Mouse (Mus musculus) forebrain, postnatal 0 days (tissue): ENCODE data around the gene Tulp1. TPM values are rescaled to one million over a fixed set of nuclear protein-coding genes. Genes with fewer than 3 reads are reported as not detected.

Experiments
- ATAC-seq: fragments of 200-750 bp; cut with Nextera tagmentation; 2 replicates; pipeline ENCODE4 v1.8.0; 2017; ENCODE audit warnings: mild to moderate bottlenecking, moderate library complexity
- DNase-seq: peaks from one replicate; pipeline ENCODE4 v3.0.0-alpha.2; 2015
- H3K27ac ChIP-seq: fragments of 300-500 bp; sonication (generic); 2 replicates; pipeline ENCODE4 v1.5.1; 2014; ENCODE audit warnings: low read depth, mild to moderate bottlenecking, antibody characterized with exemption, low read length, moderate library complexity, mixed read lengths
- H3K27me3 ChIP-seq: fragments of 300-500 bp; sonication (generic); 2 replicates; pipeline ENCODE4 v1.6.1; 2014; ENCODE audit warnings: mild to moderate bottlenecking, low read length, mixed read lengths; ENCODE audit not compliant: insufficient read depth
- H3K36me3 ChIP-seq: fragments of 300-500 bp; sonication (generic); 2 replicates; pipeline ENCODE4 v1.6.1; 2014; ENCODE audit warnings: mild to moderate bottlenecking, moderate library complexity; ENCODE audit not compliant: insufficient read depth
- H3K4me1 ChIP-seq: fragments of 300-500 bp; sonication (generic); 2 replicates; pipeline ENCODE4 v1.6.1; 2014; ENCODE audit warnings: antibody characterized with exemption; ENCODE audit not compliant: insufficient read depth
- H3K4me2 ChIP-seq: fragments of 300-500 bp; sonication (generic); 2 replicates; pipeline ENCODE4 v1.6.1; 2014; ENCODE audit warnings: low read depth, mild to moderate bottlenecking, moderate library complexity
- H3K4me3 ChIP-seq: fragments of 300-500 bp; sonication (generic); 2 replicates; pipeline ENCODE4 v1.5.1; 2014; ENCODE audit warnings: low read depth, low read length, mixed read lengths
- H3K9ac ChIP-seq: fragments of 300-500 bp; sonication (generic); 2 replicates; pipeline ENCODE4 v1.6.1; 2014; ENCODE audit warnings: mild to moderate bottlenecking
- H3K9me3 ChIP-seq: fragments of 300-500 bp; sonication (generic); 2 replicates; pipeline ENCODE4 v1.6.1; 2016; ENCODE audit warnings: low read length
- CTCF ChIP-seq: sonication (generic); IDR thresholded peaks from 2 replicates; pipeline ENCODE4 v1.5.1; 2016; ENCODE audit warnings: antibody characterized with exemption, control low read depth, low read depth
- WGBS: fragments of 180-500 bp; shearing (Covaris S2); extraction: QIAGEN DNeasy Blood & Tissue Kit; methylation state at CpG from one replicate; pipeline ENCODE4 v1.1.7; 2014; 5-methylcytosine and 5-hydroxymethylcytosine counted together
- polyA plus RNA-seq: library from polyadenylated mRNA; unstranded; fragments of >200 nt; fragmentation: Nextera tagmentation; extraction: Ambion mirVana; gene quantifications from 2 replicates; pipeline ENCODE4 v1.2.1, GENCODE M21; 2015
- total RNA-seq: library from RNA; depleted of rRNA; stranded (reverse); fragments of >200 nt; gene quantifications from 2 replicates; pipeline ENCODE4 v1.2.3, GENCODE M21; 2014

Tulp1 gene
- total and polyA plus RNA-seq, 2 experiments from 2014 or later = 1.5 to 1.8 TPM

DNA sequence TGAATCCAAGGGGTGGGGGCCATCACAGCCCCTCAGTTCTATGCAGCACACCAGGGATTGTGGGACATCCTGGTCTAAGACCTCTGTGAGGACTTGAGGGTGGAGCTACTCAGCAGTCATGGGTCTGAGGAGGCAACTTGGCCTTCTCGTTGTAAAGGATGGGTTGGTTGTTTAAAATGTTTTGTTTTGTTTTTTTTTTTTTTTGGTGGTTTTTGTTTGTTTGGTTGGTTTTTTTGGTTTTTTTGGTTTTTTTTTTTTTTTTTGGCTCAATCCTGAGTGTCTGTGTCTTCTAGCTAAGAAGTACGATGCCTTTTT lies 34.8 kb downstream of the Tulp1 start:
- H3K27ac ChIP-seq = no peak overlapping the region
- peak overlapping the region; percentile 79 for H3K4me2 ChIP-seq
- ATAC-seq = no peak
- H3K4me3 ChIP-seq = no peak overlapping the region
- DNase-seq = no peak
- H3K27me3 ChIP-seq = no peaks in the 10 kb centered on the region
- H3K4me1 ChIP-seq = peaks cover 14% of the 10 kb centered on the region
- no peaks in the 10 kb centered on the region for H3K9me3 ChIP-seq
- H3K36me3 ChIP-seq = peaks cover 18% of the 10 kb centered on the region
- 0 out of 2 replicates have a peak overlapping the region, but pooled peaks have one; percentile 93 for H3K9ac ChIP-seq
- TF ChIP-seq CTCF = no peak
- 27% methylated on average over 2 of the region's 2 CpGs for WGBS

- 9% methylated on average over 4 of the region's 4 CpGs for WGBS
Measured at GRCm38 (mm10) chr17:28329503-28330231, 35.4 kb downstream of the Tulp1 start.

GRCm38 (mm10) chr17:28328946-28329345 lies 36.1 kb downstream of the Tulp1 start:
- no peak for TF ChIP-seq CTCF
- no peaks in the 10 kb centered on the region for H3K27me3 ChIP-seq
- no peaks in the 10 kb centered on the region for H3K9me3 ChIP-seq
- peaks cover 18% of the 10 kb centered on the region for H3K36me3 ChIP-seq
- H3K27ac ChIP-seq = peak overlapping the region; percentile 95
- H3K4me2 ChIP-seq = peak overlapping the region; percentile 79
- H3K4me3 ChIP-seq = peak overlapping the region; percentile 59
- ATAC-seq = no peak
- no peak for DNase-seq
- peaks cover 14% of the 10 kb centered on the region for H3K4me1 ChIP-seq
- WGBS = 1% methylated on average over 25 of the region's 25 CpGs
- H3K9ac ChIP-seq = peak overlapping the region; percentile 93

More at GRCm38 (mm10) chr17:28329503-28330231, 35.4 kb downstream of the Tulp1 start:
- H3K9ac ChIP-seq = peak overlapping the region; percentile 93
- H3K4me3 ChIP-seq = peak overlapping the region; percentile 59
- peak overlapping the region; percentile 95 for H3K27ac ChIP-seq
- peaks cover 14% of the 10 kb centered on the region for H3K4me1 ChIP-seq
- peaks cover 18% of the 10 kb centered on the region for H3K36me3 ChIP-seq
- TF ChIP-seq CTCF = no peak
- H3K4me2 ChIP-seq = peak overlapping the region; percentile 79
- no peak for ATAC-seq
- DNase-seq = no peak
- H3K9me3 ChIP-seq = no peaks in the 10 kb centered on the region
- H3K27me3 ChIP-seq = no peaks in the 10 kb centered on the region

DNA sequence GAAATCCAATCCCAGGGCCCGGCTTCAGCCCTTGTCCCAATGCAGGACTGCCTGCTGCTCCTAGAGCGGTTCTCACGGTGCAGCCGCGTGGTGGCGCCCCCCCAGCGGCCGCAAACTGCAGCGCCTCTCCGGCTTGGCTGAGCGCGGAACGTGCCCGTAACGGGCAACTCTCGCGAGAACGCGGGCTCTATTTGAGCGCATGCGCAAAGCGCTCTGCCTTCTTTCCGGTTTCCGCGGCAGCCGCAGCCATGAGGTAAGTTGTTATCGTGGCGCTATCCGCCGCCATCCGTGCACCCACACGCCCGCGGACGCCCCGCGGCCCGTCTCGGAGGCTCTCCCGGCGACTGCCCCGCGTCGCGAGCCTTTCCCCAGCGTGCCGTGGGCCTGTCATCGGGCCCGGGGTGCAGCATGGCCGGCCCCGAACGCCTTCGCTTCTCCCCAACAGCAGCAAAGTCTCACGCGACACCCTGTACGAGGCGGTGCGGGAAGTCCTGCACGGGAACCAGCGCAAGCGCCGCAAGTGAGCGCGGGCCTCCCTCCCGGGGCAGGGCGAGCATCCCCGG lies 36.6 kb downstream of the Tulp1 start, which contains the start of gene Rpl10a:
Gene Rpl10a (plus strand): TSS at position 106 of the 563 bp plus-strand sequence.
- DNase-seq (peak; percentile 99), ATAC-seq (peak; percentile 95)
- Histone ChIP-seq H3K27ac (peak within 1 kb of the TSS; percentile 95), H3K4me1 (peaks cover 14% of the 10 kb centered on the region), H3K9me3 (no peaks in the 10 kb centered on the region), H3K4me2 (peak within 1 kb of the TSS; percentile 79), H3K27me3 (no peaks in the 10 kb centered on the region), H3K36me3 (peaks cover 18% of the 10 kb centered on the region), H3K9ac (peak within 1 kb of the TSS; percentile 93), H3K4me3 (peak within 1 kb of the TSS; percentile 59)
- 3% methylated on average over 67 of the region's 67 CpGs for whole genome bisulfite sequencing
- TF ChIP-seq CTCF = peak; percentile 92

DNA sequence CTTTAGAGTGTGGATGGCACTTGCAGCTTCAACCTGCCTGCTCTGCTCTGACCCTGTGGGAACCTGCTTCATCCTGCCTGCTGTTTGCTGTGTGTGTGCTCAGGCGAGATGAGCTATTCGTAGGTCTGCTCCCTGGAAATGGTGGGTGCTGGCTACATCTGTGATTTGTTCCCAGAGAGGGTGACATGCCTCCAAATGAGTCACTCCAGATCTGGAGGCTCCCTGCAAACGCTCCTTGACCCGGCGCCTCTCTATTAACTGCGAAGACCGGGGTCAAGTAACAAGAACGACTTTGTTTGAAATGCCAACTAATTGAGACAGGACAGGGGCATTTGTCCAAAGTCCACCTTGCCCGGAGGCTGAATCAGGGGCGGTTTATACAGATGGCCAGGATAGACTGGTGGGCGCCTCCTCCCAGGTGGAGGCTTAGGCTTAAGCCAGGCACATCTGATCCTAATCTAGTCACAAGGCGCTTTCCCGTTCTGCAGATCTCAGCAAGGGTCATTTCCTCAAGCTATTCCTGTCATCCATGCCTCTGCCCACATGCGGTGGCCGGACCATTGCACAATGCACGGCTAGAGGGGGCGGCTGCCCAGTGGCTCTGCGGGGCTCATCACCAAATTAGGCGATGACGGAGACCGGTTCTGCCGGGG lies 37.2 kb downstream of the Tulp1 start:
- peaks cover 18% of the 10 kb centered on the region for H3K36me3 ChIP-seq
- DNase-seq (peak; percentile 45), ATAC-seq (peak; percentile 33)
- no peaks in the 10 kb centered on the region for H3K9me3 ChIP-seq
- H3K27me3 ChIP-seq = no peaks in the 10 kb centered on the region
- H3K4me3 ChIP-seq = peak overlapping the region; percentile 59
- no peak for TF ChIP-seq CTCF
- peak overlapping the region; percentile 95 for H3K27ac ChIP-seq
- H3K4me2 ChIP-seq = peak overlapping the region; percentile 79
- WGBS = 12% methylated on average over 22 of the region's 22 CpGs
- H3K9ac ChIP-seq = peak overlapping the region; percentile 93
- peaks cover 14% of the 10 kb centered on the region for H3K4me1 ChIP-seq

DNA sequence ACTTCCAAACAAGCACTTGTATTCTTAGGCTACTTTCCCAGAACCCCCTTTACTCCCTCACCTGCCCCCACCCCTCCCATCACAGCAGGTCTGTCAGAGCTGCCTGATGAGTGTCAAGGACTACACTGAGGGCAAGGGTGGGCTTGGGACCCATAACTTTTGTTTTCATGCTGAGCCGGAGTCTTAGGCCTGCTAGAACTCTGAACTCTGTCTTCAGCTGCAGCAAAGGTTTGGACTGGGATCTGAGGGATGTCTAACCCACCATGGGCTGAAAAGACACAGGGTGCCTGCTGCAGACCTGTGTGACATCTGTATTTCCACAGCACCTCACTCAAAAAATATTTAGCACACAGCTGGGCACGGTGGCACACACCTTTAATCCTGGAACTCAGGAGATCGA lies 38.1 kb downstream of the Tulp1 start:
- DNase-seq (no peak), ATAC-seq (no peak)
- peaks cover 14% of the 10 kb centered on the region for H3K4me1 ChIP-seq
- H3K4me3 ChIP-seq = no peak overlapping the region
- no peak overlapping the region for H3K27ac ChIP-seq
- TF ChIP-seq CTCF = no peak
- no peaks in the 10 kb centered on the region for H3K27me3 ChIP-seq
- H3K36me3 ChIP-seq = peaks cover 25% of the 10 kb centered on the region
- H3K4me2 ChIP-seq = no peak overlapping the region
- H3K9ac ChIP-seq = no peak overlapping the region
- 85% methylated on average over 3 of the region's 3 CpGs for WGBS
- H3K9me3 ChIP-seq = no peaks in the 10 kb centered on the region

DNA sequence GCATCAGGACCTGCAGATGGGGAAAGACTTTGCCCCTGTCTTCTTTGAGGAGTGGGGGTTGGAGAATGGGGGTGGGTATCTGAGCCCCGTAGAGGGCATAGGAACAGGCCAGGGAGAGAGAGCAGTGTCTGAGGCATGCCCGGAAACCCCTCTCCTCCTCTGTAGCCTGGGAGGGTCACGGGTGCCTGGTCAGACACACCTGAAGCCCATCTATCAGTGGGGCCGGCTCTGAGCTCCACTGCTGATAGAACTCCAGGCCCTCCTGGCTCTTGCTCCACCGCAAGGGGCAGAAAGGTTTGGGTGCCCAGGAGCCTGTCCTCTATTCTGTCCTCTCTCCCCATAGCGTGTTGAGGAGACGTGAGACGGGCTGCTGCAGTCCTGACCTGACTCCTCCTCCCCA lies 39.3 kb downstream of the Tulp1 start:
- no peak for DNase-seq
- H3K27ac ChIP-seq = no peak overlapping the region
- no peaks in the 10 kb centered on the region for H3K27me3 ChIP-seq
- H3K4me2 ChIP-seq = no peak overlapping the region
- WGBS = 97% methylated on average over 8 of the region's 8 CpGs
- no peak for TF ChIP-seq CTCF
- H3K36me3 ChIP-seq = peaks cover 24% of the 10 kb centered on the region
- H3K4me1 ChIP-seq = peaks cover 14% of the 10 kb centered on the region
- no peak overlapping the region for H3K9ac ChIP-seq
- no peak for ATAC-seq
- no peak overlapping the region for H3K4me3 ChIP-seq
- H3K9me3 ChIP-seq = no peaks in the 10 kb centered on the region
